ENCODE assay signal across 20 mouse cellular contexts in the genomic region with DNA sequence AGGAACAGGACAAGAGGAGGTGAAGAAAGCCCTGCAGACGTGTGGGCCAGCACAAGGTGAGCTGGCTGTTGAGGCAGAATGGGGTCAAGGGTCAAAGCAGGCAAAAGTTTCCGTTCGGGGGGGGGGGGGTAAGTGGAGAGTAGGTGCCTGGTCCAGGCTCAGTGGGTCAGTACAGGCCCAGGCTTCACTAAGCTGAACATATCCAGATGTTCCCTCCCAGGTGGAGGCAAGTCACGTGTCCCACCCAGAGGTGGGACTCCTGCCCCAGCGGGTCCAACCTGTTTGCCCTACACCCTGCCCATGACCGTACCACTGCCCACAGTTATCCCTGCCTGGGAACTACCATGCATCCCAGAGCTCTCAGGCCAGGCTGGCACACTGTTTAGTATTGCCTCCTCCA. TPM values are rescaled to one million over a fixed set of nuclear protein-coding genes. Genes with fewer than 3 reads are reported as not detected.
DNase-seq lines count a peak whose midpoint lies in the region; ATAC-seq and TF ChIP-seq lines count a peak whose summit lies in the region.
"Had no signal": no experiment of that assay in that cellular context is flagged by ENCODE, and none has a peak within 500 bp of the region (broad histone marks: within the 10 kb centered on the region; RNA-seq: fewer than 3 reads in every experiment).

No protein-coding gene starts in this region.

- no peaks in the 10 kb centered on the region for H3K27me3 ChIP-seq in heart, embryonic 13.5 days (replicated peaks)
- no peaks in the 10 kb centered on the region; the same call in 1 of the 2 replicates for H3K27me3 ChIP-seq in heart, embryonic 11.5 days (ENCODE audit: control insufficient read depth, insufficient read depth, low read length)
- no peaks in the 10 kb centered on the region for H3K27me3 ChIP-seq in lung, embryonic 15.5 days
- H3K27me3 ChIP-seq in limb, embryonic 11.5 days (ENCODE audit: control insufficient read depth, insufficient read depth, low read length): no peaks in the 10 kb centered on the region
- no peaks in the 10 kb centered on the region for H3K27me3 ChIP-seq in stomach, postnatal 0 days (ENCODE audit: control insufficient read depth, insufficient read depth, low read length)
- H3K27me3 ChIP-seq: embryonic facial prominence, embryonic 13.5 days; heart, embryonic 15.5 days; liver, embryonic 13.5 days; neural tube, embryonic 12.5 days had no signal

- peaks cover 48% of the 10 kb centered on the region for H3K4me1 ChIP-seq in heart, embryonic 13.5 days
- peaks cover 40% of the 10 kb centered on the region for H3K4me1 ChIP-seq in heart, embryonic 11.5 days (ENCODE audit: control insufficient read depth, insufficient read depth, low read length)
- H3K4me1 ChIP-seq in lung, embryonic 15.5 days: peaks cover 35% of the 10 kb centered on the region
- H3K4me1 ChIP-seq in limb, embryonic 11.5 days (ENCODE audit: control insufficient read depth, insufficient read depth, low read length): 0 out of 2 replicates have a peak, but pooled peaks cover 4% of the 10 kb centered on the region
- H3K4me1 ChIP-seq in stomach, postnatal 0 days (replicated peaks; ENCODE audit: control insufficient read depth, insufficient read depth): peaks cover 16% of the 10 kb centered on the region

- no peak for DNase-seq in lung, postnatal 14 days
- DNase-seq in limb, embryonic 11.5 days (ENCODE audit: low spot score): no peak
- peak; percentile 46 for DNase-seq in stomach, postnatal 0 days (ENCODE audit: low spot score)
- DNase-seq in right cerebral cortex, postnatal 10 days (ENCODE audit: low spot score in 2 of 2): no peak
- no peak for DNase-seq in urinary bladder, adult 18-20 months (ENCODE audit: low spot score in 2 of 2)
- DNase-seq: adrenal gland, postnatal 10 days; B cell, adult 2 months; cerebellum, adult 8-10 months; gastrocnemius, postnatal 14 days; kidney, adult 9 months; liver, embryonic 13.5 days; thymus, adult 2 months had no signal

- no peaks in the 10 kb centered on the region for H3K9me3 ChIP-seq in heart, embryonic 13.5 days
- H3K9me3 ChIP-seq in heart, embryonic 11.5 days (replicated peaks; ENCODE audit: control insufficient read depth, low read length): no peaks in the 10 kb centered on the region
- no peaks in the 10 kb centered on the region for H3K9me3 ChIP-seq in lung, embryonic 15.5 days
- no peaks in the 10 kb centered on the region for H3K9me3 ChIP-seq in limb, embryonic 11.5 days (ENCODE audit: control insufficient read depth, low read length)
- H3K9me3 ChIP-seq in stomach, postnatal 0 days (ENCODE audit: control insufficient read depth, low read length): no peaks in the 10 kb centered on the region
- H3K9me3 ChIP-seq: embryonic facial prominence, embryonic 13.5 days; heart, embryonic 15.5 days; liver, embryonic 13.5 days; megakaryocyte, embryonic 14.5 days; neural tube, embryonic 12.5 days had no signal

- no peak for TF ChIP-seq EP300 in stomach, postnatal 0 days (optimal IDR thresholded peaks at IDR 0.05)

- H3K36me3 ChIP-seq in heart, embryonic 13.5 days: no peaks in the 10 kb centered on the region
- no peaks in the 10 kb centered on the region for H3K36me3 ChIP-seq in heart, embryonic 11.5 days (ENCODE audit: control insufficient read depth, insufficient read depth, low read length)
- no peaks in the 10 kb centered on the region for H3K36me3 ChIP-seq in lung, embryonic 15.5 days
- H3K36me3 ChIP-seq in limb, embryonic 11.5 days (ENCODE audit: control insufficient read depth, insufficient read depth, low read length): no peaks in the 10 kb centered on the region
- H3K36me3 ChIP-seq in stomach, postnatal 0 days (ENCODE audit: control insufficient read depth, insufficient read depth, low read length): no peaks in the 10 kb centered on the region
- H3K36me3 ChIP-seq: embryonic facial prominence, embryonic 13.5 days; heart, embryonic 15.5 days; liver, embryonic 13.5 days; neural tube, embryonic 12.5 days had no signal

- H3K9ac ChIP-seq in heart, embryonic 13.5 days: no peak overlapping the region
- no peak overlapping the region for H3K9ac ChIP-seq in heart, embryonic 11.5 days (ENCODE audit: low read depth, low read length)
- H3K9ac ChIP-seq in lung, embryonic 15.5 days: no peak overlapping the region
- H3K9ac ChIP-seq in limb, embryonic 11.5 days (ENCODE audit: low read length): no peak overlapping the region
- H3K9ac ChIP-seq in stomach, postnatal 0 days (ENCODE audit: low read length): no peak overlapping the region
- H3K9ac ChIP-seq: embryonic facial prominence, embryonic 13.5 days; heart, embryonic 15.5 days; liver, embryonic 13.5 days; neural tube, embryonic 12.5 days had no signal

- no peak overlapping the region for H3K4me3 ChIP-seq in heart, embryonic 13.5 days
- no peak overlapping the region for H3K4me3 ChIP-seq in heart, embryonic 11.5 days (ENCODE audit: low read depth, low read length)
- H3K4me3 ChIP-seq in lung, embryonic 15.5 days: no peak overlapping the region
- H3K4me3 ChIP-seq in limb, embryonic 11.5 days (ENCODE audit: low read depth, low read length): no peak overlapping the region
- H3K4me3 ChIP-seq in stomach, postnatal 0 days (ENCODE audit: low read depth, low read length): no peak overlapping the region
- H3K4me3 ChIP-seq: embryonic facial prominence, embryonic 13.5 days; heart, embryonic 15.5 days; liver, embryonic 13.5 days; megakaryocyte, embryonic 14.5 days; neural tube, embryonic 12.5 days had no signal

- 72% methylated on average over 6 of the region's 6 CpGs for WGBS in heart, embryonic 13.5 days
- WGBS in heart, embryonic 11.5 days (ENCODE audit: insufficient replicate concordance): 64% methylated on average over 6 of the region's 6 CpGs
- WGBS in lung, embryonic 15.5 days: 55% methylated on average over 6 of the region's 6 CpGs
- WGBS in limb, embryonic 11.5 days: 69% methylated on average over 6 of the region's 6 CpGs
- 53% methylated on average over 6 of the region's 6 CpGs for whole genome bisulfite sequencing in stomach, postnatal 0 days

- ATAC-seq in heart, embryonic 13.5 days (ENCODE audit: extremely low read depth, insufficient number of reproducible peaks, low FRiP score, low TSS enrichment): no peak
- no peak; the same call in 1 of the 2 replicates for ATAC-seq in heart, embryonic 11.5 days (replicated peaks; ENCODE audit: insufficient number of reproducible peaks, low FRiP score, low TSS enrichment)
- ATAC-seq in lung, embryonic 15.5 days (ENCODE audit: borderline replicate concordance, extremely low read depth, low FRiP score, low TSS enrichment): no peak; the same call in 1 of the 2 replicates
- 0 out of 2 replicates have a peak, but pooled peaks have one; percentile 44 for ATAC-seq in limb, embryonic 11.5 days (ENCODE audit: insufficient number of reproducible peaks, low FRiP score, low TSS enrichment, low read depth)
- ATAC-seq in stomach, postnatal 0 days (ENCODE audit: low FRiP score, low TSS enrichment): peak; percentile 24; the same call in 1 of the 2 replicates
- ATAC-seq: lung, postnatal 0 days had no signal

- 0 out of 2 replicates have a peak overlapping the region, but pooled peaks have one; percentile 6 for H3K27ac ChIP-seq in heart, embryonic 13.5 days (replicated peaks)
- no peak overlapping the region for H3K27ac ChIP-seq in heart, embryonic 11.5 days (ENCODE audit: low read depth, low read length)
- H3K27ac ChIP-seq in lung, embryonic 15.5 days: 0 out of 2 replicates have a peak overlapping the region, but pooled peaks have one; percentile 63
- no peak overlapping the region for H3K27ac ChIP-seq in limb, embryonic 11.5 days (replicated peaks; ENCODE audit: low read depth, low read length)
- peak overlapping the region; percentile 86 for H3K27ac ChIP-seq in stomach, postnatal 0 days (replicated peaks)
- H3K27ac ChIP-seq: neural tube, embryonic 12.5 days had no signal

- no peak for TF ChIP-seq CTCF in stomach, postnatal 0 days (IDR thresholded peaks at IDR 0.05; ENCODE audit: low read depth)

- no peak overlapping the region for H3K4me2 ChIP-seq in heart, embryonic 13.5 days
- H3K4me2 ChIP-seq in heart, embryonic 11.5 days: no peak overlapping the region
- no peak overlapping the region for H3K4me2 ChIP-seq in lung, embryonic 15.5 days
- no peak overlapping the region for H3K4me2 ChIP-seq in limb, embryonic 11.5 days (ENCODE audit: low read depth, severe bottlenecking)
- no peak overlapping the region for H3K4me2 ChIP-seq in stomach, postnatal 0 days (replicated peaks; ENCODE audit: low read depth)
- H3K4me2 ChIP-seq: embryonic facial prominence, embryonic 13.5 days; heart, embryonic 15.5 days; liver, embryonic 13.5 days; neural tube, embryonic 12.5 days had no signal

RNA-seq across cellular contexts. Expression of gene Ankrd9, which starts 27.0 kb away (rescaled TPM):
- 13.5 and 13.7 TPM in 2 replicates for polyA plus RNA-seq in heart, embryonic 13.5 days (2015; fragmentation: Nextera tagmentation; extraction: Ambion mirVana)
- 11.4 and 14.5 TPM in 2 replicates for polyA plus RNA-seq in heart, embryonic 11.5 days (2014; fragmentation: Nextera tagmentation; extraction: Ambion mirVana)
- polyA plus RNA-seq in lung, embryonic 15.5 days (2015; fragmentation: Nextera tagmentation; extraction: Ambion mirVana): 13.3 and 13.6 TPM in 2 replicates
- polyA plus RNA-seq in limb, embryonic 11.5 days (2014; fragmentation: Nextera tagmentation; extraction: Ambion mirVana): 12.5 and 14.5 TPM in 2 replicates
- polyA plus RNA-seq in stomach, postnatal 0 days (2015; fragmentation: Nextera tagmentation; extraction: Ambion mirVana): 25.1 and 25.9 TPM in 2 replicates

RNA-seq across cellular contexts. Expression of gene Rcor1, which starts 33.3 kb away (rescaled TPM):
- 5.4 and 6.7 TPM in 2 replicates for polyA plus RNA-seq in heart, embryonic 13.5 days (2015; fragmentation: Nextera tagmentation; extraction: Ambion mirVana)
- polyA plus RNA-seq in heart, embryonic 11.5 days (2014; fragmentation: Nextera tagmentation; extraction: Ambion mirVana): 11.9 TPM in 2 replicates
- polyA plus RNA-seq in lung, embryonic 15.5 days (2015; fragmentation: Nextera tagmentation; extraction: Ambion mirVana): 10.9 and 11.4 TPM in 2 replicates
- 15.1 and 17.9 TPM in 2 replicates for polyA plus RNA-seq in limb, embryonic 11.5 days (2014; fragmentation: Nextera tagmentation; extraction: Ambion mirVana)
- 7.9 and 10.5 TPM in 2 replicates for polyA plus RNA-seq in stomach, postnatal 0 days (2015; fragmentation: Nextera tagmentation; extraction: Ambion mirVana)

Comparison
In these comparisons a context has a peak if more than half of its experiments do, and no peak if none do; other contexts are left out.
1. H3K27ac ChIP-seq: peak in heart, embryonic 13.5 days (single experiment), lung, embryonic 15.5 days (single experiment) and stomach, postnatal 0 days (single experiment); none in heart, embryonic 11.5 days (single experiment) and limb, embryonic 11.5 days (single experiment).
2. ATAC-seq: peak in limb, embryonic 11.5 days (single experiment) and stomach, postnatal 0 days (single experiment); none in heart, embryonic 13.5 days (single experiment), heart, embryonic 11.5 days (single experiment) and lung, embryonic 15.5 days (single experiment).